Mouse (Mus musculus): ENCODE data around the gene Grm4. TPM values are rescaled to one million over a fixed set of nuclear protein-coding genes. Genes with fewer than 3 reads are reported as not detected.

The Grm4 gene
- polyA plus RNA-seq, 1 experiment = 1.1 TPM

GRCm38 (mm10) chr17:27480143-27481103 lies 40.8 kb downstream of the Grm4 start:
- TF ChIP-seq POLR2A (IDR thresholded peaks at IDR 0.05; ENCODE audit: borderline replicate concordance, extremely low read depth, low read depth, low read length) (no peak), CTCF (IDR thresholded peaks at IDR 0.05; ENCODE audit: insufficient read depth, low read length) (no peak)
- DNase-seq = peak; percentile 4
- Histone ChIP-seq H3K4me3 (replicated peaks; ENCODE audit: extremely low read depth, low read depth, low read length) (no peak overlapping the region), H3K4me1 (ENCODE audit: control insufficient read depth, insufficient read depth, low read length) (0 out of 2 replicates have a peak, but pooled peaks cover 2% of the 10 kb centered on the region)
- 24% methylated on average over 29 of the region's 29 CpGs for WGBS

DNA sequence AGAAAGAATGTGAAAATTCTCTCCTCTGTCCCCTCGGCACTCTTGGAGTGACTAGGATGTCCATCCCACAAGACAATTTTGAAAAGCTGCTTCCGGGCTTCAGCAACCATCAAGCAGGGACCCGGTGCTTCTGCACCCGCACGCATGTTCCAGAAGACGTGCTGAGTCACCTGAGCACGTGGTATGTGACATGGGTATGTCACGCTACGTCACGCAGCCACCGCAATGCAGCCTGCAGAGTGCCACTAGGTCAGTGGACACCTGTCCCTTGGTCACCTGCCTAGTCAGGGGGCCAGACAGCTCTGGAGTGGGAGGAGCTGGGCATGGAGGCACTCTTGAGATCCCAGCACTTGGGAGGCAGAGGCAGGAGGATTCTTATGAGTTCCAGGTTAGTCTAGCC lies 45.6 kb downstream of the Grm4 start:
- DNase-seq = no peak
- Histone ChIP-seq H3K4me1 (ENCODE audit: control insufficient read depth, insufficient read depth, low read length) (0 out of 2 replicates have a peak, but pooled peaks cover 1% of the 10 kb centered on the region), H3K4me3 (replicated peaks; ENCODE audit: extremely low read depth, low read depth, low read length) (no peak overlapping the region)
- 87% methylated on average over 11 of the region's 11 CpGs for WGBS
- TF ChIP-seq POLR2A (IDR thresholded peaks at IDR 0.05; ENCODE audit: borderline replicate concordance, extremely low read depth, low read depth, low read length) (no peak), CTCF (IDR thresholded peaks at IDR 0.05; ENCODE audit: insufficient read depth, low read length) (no peak)

DNA sequence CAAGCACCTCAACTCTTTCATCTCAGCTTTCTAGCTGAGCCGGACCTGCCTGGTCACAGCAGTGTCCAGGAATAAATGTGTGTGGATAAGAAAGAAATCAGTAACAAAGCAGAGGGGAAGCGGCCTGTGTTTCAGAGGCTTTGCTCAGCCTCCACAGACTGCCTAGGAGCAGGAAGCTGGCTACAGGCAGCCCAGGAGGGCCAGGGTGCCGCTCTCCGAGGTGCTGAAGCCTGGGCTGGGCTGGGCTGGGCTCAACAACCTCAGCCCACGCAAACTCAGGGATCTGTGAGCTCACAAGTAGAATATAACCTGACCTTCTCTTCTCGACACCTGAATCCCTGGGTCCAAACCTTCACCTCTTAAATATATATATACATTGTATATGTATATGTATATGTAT lies 54.6 kb downstream of the Grm4 start:
- DNase-seq = peak; percentile 7
- Histone ChIP-seq H3K4me3 (replicated peaks; ENCODE audit: extremely low read depth, low read depth, low read length) (no peak overlapping the region), H3K4me1 (ENCODE audit: control insufficient read depth, insufficient read depth, low read length) (no peaks in the 10 kb centered on the region)
- TF ChIP-seq POLR2A (IDR thresholded peaks at IDR 0.05; ENCODE audit: borderline replicate concordance, extremely low read depth, low read depth, low read length) (no peak), CTCF (IDR thresholded peaks at IDR 0.05; ENCODE audit: insufficient read depth, low read length) (no peak)
- 18% methylated on average over 6 of the region's 6 CpGs for WGBS

DNA sequence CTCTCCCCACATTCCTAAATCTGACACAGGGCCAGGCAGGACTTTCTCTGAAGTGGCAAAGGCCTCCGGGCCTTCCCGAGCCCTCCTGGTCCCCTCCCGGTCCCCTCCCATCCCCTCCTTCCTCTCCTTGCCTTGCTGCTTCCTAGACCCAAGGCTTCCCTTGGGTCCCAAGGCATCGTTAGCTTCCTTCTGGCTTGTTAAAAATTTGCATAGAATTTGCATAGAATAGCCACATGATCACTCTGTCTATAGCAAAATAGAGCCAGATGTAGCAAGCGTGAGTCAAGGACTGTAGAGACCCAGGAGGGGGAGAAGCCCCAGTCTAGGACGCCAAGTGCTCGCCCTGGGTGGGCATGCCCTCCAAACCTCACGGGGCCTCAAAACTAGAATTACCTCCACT lies 55.3 kb downstream of the Grm4 start:
- TF ChIP-seq POLR2A (IDR thresholded peaks at IDR 0.05; ENCODE audit: borderline replicate concordance, extremely low read depth, low read depth, low read length) = no peak
- no peak for TF ChIP-seq CTCF (IDR thresholded peaks at IDR 0.05; ENCODE audit: insufficient read depth, low read length)
- H3K4me1 ChIP-seq (ENCODE audit: control insufficient read depth, insufficient read depth, low read length) = no peaks in the 10 kb centered on the region
- no peak overlapping the region for H3K4me3 ChIP-seq (replicated peaks; ENCODE audit: extremely low read depth, low read depth, low read length)
- DNase-seq = no peak
- 75% methylated on average over 8 of the region's 8 CpGs for WGBS

GRCm38 (mm10) chr17:27464327-27464962 lies 56.8 kb downstream of the Grm4 start:
- WGBS = 40% methylated on average over 8 of the region's 8 CpGs

GRCm38 (mm10) chr17:27459979-27460378 lies 61.2 kb downstream of the Grm4 start:
- H3K4me1 ChIP-seq (ENCODE audit: control insufficient read depth, insufficient read depth, low read length) = no peaks in the 10 kb centered on the region
- no peak overlapping the region for H3K4me3 ChIP-seq (replicated peaks; ENCODE audit: extremely low read depth, low read depth, low read length)
- 70% methylated on average over 10 of the region's 10 CpGs for WGBS
- TF ChIP-seq POLR2A (IDR thresholded peaks at IDR 0.05; ENCODE audit: borderline replicate concordance, extremely low read depth, low read depth, low read length) = no peak
- no peak for TF ChIP-seq CTCF (IDR thresholded peaks at IDR 0.05; ENCODE audit: insufficient read depth, low read length)
- no peak for DNase-seq

More at GRCm38 (mm10) chr17:27464327-27464962, 56.8 kb downstream of the Grm4 start:
- DNase-seq = no peak
- Histone ChIP-seq H3K4me1 (ENCODE audit: control insufficient read depth, insufficient read depth, low read length) (no peaks in the 10 kb centered on the region), H3K4me3 (replicated peaks; ENCODE audit: extremely low read depth, low read depth, low read length) (no peak overlapping the region)
- TF ChIP-seq CTCF (IDR thresholded peaks at IDR 0.05; ENCODE audit: insufficient read depth, low read length) (no peak), POLR2A (IDR thresholded peaks at IDR 0.05; ENCODE audit: borderline replicate concordance, extremely low read depth, low read depth, low read length) (no peak)

- no peak overlapping the region for H3K4me3 ChIP-seq (replicated peaks; ENCODE audit: extremely low read depth, low read depth, low read length)
- no peaks in the 10 kb centered on the region for H3K4me1 ChIP-seq (ENCODE audit: control insufficient read depth, insufficient read depth, low read length)
- 79% methylated on average over 3 of the region's 3 CpGs for WGBS
- TF ChIP-seq POLR2A (IDR thresholded peaks at IDR 0.05; ENCODE audit: borderline replicate concordance, extremely low read depth, low read depth, low read length) = no peak
- TF ChIP-seq CTCF (IDR thresholded peaks at IDR 0.05; ENCODE audit: insufficient read depth, low read length) = no peak
- DNase-seq = no peak
Observed at GRCm38 (mm10) chr17:27459241-27459640, 62.0 kb downstream of the Grm4 start.

DNA sequence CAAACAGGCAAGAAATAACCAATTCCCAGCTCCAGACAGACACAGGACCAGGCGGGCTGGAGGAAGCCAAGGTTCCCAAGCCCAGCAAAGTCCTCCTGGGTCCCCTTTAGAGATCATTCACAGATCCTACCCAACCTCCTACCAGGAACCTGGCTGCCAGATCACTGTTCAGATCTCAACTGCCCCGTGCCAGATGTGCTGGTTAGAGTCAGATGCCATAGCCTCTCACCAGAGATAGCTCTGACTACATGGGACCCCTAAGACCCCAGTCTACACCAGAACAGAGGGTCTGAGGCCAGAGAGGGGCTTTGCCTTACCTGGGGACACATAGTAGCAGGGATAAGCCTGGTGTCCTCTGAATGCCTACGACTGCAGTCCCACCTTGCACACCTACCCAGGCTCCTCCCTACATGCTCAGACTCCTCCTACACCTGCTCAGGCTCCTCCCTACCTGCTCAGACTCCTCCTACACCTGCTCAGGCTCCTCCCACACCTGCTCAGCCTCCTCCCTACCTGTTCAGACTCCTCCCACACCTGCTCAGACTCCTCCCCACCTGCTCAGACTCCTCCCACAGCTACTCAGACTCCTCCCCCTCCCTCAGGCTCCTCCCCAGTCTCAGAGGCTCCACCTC lies 63.2 kb downstream of the Grm4 start:
- TF ChIP-seq POLR2A (IDR thresholded peaks at IDR 0.05; ENCODE audit: borderline replicate concordance, extremely low read depth, low read depth, low read length) (no peak), CTCF (IDR thresholded peaks at IDR 0.05; ENCODE audit: insufficient read depth, low read length) (no peak)
- 78% methylated on average over 3 of the region's 3 CpGs for WGBS
- DNase-seq = no peak

DNA sequence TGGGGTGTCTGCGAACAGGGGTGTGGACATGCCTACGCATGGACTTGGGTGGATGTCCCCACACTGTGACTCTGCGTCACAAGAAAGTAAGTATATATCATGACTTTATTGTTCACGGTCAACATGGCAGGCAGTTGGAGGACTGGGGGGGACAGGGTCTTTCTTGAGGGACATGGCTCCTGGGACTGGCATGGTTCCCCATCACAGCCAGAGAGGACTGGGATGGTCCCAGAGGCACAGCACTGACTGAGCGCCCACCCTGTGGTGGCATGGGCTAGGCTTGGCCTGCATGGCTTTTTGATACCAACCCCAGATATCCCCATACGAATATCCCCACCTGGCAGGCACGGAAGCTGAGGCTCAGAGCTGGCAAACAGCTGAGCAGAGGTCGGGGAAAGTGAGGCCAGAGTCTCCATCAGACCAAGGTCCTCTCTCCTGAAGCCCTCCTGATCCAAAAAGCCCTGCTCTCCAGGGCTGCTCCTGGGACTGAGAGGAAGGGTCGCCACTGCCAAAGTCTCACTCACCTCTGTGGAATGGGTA lies 64.1 kb downstream of the Grm4 start:
- TF ChIP-seq CTCF (IDR thresholded peaks at IDR 0.05; ENCODE audit: insufficient read depth, low read length) (no peak), POLR2A (IDR thresholded peaks at IDR 0.05; ENCODE audit: borderline replicate concordance, extremely low read depth, low read depth, low read length) (no peak)
- 83% methylated on average over 9 of the region's 9 CpGs for WGBS
- H3K4me1 ChIP-seq (ENCODE audit: control insufficient read depth, insufficient read depth, low read length) = no peaks in the 10 kb centered on the region
- H3K4me3 ChIP-seq (replicated peaks; ENCODE audit: extremely low read depth, low read depth, low read length) = no peak overlapping the region
- no peak for DNase-seq

More for the DNA sequence above, 63.2 kb downstream of the Grm4 start:
- H3K4me1 ChIP-seq (ENCODE audit: control insufficient read depth, insufficient read depth, low read length) = no peaks in the 10 kb centered on the region
- no peak overlapping the region for H3K4me3 ChIP-seq (replicated peaks; ENCODE audit: extremely low read depth, low read depth, low read length)

All from lung, adult 2 months (tissue).